Mouse (Mus musculus) liver, embryonic 14.5 days (tissue): ENCODE measurements around the gene Ttc17.

Experiments used
- CTCF ChIP-seq: IDR thresholded peaks from 2 replicates; pipeline ENCODE4 v1.5.1; 2016; ENCODE audit warnings: antibody characterized with exemption, low read depth, control low read depth
- EP300 ChIP-seq: IDR thresholded peaks from 2 replicates; pipeline ENCODE4 v1.6.1; 2016; ENCODE audit warnings: antibody characterized with exemption, low read depth

DNA sequence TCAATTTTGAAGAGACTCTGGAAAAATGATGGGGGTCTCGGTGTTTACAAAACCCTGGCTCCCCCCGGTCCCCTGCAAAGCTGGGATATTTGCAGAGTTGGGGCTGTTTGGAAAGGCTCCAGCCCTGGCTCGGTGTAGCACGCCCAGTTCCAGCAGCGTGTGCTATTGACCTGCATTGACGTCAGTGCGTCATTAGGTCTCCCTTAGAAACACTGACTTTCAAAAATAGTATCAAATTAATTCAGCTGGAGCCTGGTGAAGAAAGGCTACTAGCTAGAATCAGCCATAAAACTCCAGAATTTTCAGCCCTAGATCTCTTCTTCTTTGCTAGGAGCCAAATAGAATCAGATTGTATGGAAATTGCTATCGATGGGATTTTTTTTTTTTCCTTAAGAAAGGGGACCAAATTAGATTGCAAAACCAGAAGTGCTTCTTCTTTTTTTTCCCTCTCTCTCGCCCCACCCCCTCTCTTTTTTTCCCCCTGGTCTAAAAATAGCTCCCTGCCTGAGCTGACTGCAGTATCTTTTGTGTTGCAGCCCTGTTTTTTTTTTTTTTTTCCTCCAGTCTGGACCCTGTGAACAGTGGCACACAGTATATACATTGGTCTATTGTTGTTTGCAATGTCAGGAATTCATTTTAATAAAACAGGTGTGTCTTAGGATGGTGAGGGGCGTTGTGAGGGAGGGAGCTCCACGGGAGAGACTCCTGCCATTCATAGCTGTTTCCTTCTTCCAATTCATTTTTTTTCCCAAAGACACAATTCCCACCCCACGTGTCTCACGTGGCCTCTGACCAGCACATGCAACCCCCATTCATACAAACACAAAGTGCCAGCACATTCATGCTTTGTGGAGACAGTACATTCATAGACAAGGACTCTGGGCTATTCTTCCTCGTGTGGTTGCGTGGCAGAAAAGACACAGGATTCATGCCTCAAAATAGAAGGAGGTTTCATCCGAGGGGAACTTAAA is 141.0 kb downstream of the Ttc17 start:
- TF ChIP-seq CTCF: no peak
- TF ChIP-seq EP300: no peak
